Mouse (Mus musculus): ENCODE results near the gene Ppm1h.

- TF ChIP-seq CTCF (IDR thresholded peaks at IDR 0.05 in 2 of 3, conservative IDR thresholded peaks at IDR 0.05 in 1 of 3; ENCODE audit: control insufficient read depth in 1 of 3, insufficient read depth in 1 of 3, low read depth in 2 of 3, low read length in 3 of 3, poor library complexity in 1 of 3, severe bottlenecking in 1 of 3) (no peak), ZC3H11A (IDR thresholded peaks at IDR 0.05; ENCODE audit: low read depth, low read length) (no peak), KAT2A (conservative IDR thresholded peaks at IDR 0.05; ENCODE audit: low read depth, low read length) (no peak)
Observed at GRCm38 (mm10) chr10:122960738-122961137, 282.2 kb downstream of the Ppm1h start.
